Mouse (Mus musculus) adrenal gland, adult 8-10 months (tissue): ENCODE data around the gene Pgpep1. TPM values are rescaled to one million over a fixed set of nuclear protein-coding genes. Genes with fewer than 3 reads are reported as not detected.

Experiments
- DNase-seq: peaks from one replicate; pipeline ENCODE4 v3.0.0; 2022
- total RNA-seq, 4 experiments: library from RNA; stranded (reverse); gene quantifications; 2 replicates each; pipeline ENCODE4 v1.2.4; 2022

Gene Pgpep1
- total RNA-seq, 4 experiments from 2014 or later, result 129 to 163 (median 131) TPM

GRCm38 (mm10) chr8:70658897-70659603 lies 1.1 kb downstream of the Pgpep1 start:
- DNase-seq, result no peak

GRCm38 (mm10) chr8:70657739-70658138 lies 2.4 kb downstream of the Pgpep1 start:
- DNase-seq, result peak; percentile 84

GRCm38 (mm10) chr8:70657214-70657613 lies 3.0 kb downstream of the Pgpep1 start:
- no peak for DNase-seq

GRCm38 (mm10) chr8:70656193-70656790 lies 3.9 kb downstream of the Pgpep1 start:
- no peak for DNase-seq

GRCm38 (mm10) chr8:70655469-70655868 lies 4.7 kb downstream of the Pgpep1 start:
- no peak for DNase-seq

- no peak for DNase-seq
Measured at GRCm38 (mm10) chr8:70654121-70654520, 6.1 kb downstream of the Pgpep1 start.

GRCm38 (mm10) chr8:70653226-70653625 lies 7.0 kb downstream of the Pgpep1 start:
- DNase-seq, result no peak

GRCm38 (mm10) chr8:70650351-70650750 lies 9.8 kb downstream of the Pgpep1 start:
- no peak for DNase-seq

GRCm38 (mm10) chr8:70649324-70649723 lies 10.9 kb downstream of the Pgpep1 start:
- DNase-seq, result peak; percentile 87

GRCm38 (mm10) chr8:70648921-70649320 lies 11.3 kb downstream of the Pgpep1 start:
- DNase-seq, result no peak

GRCm38 (mm10) chr8:70648164-70648442 lies 12.1 kb downstream of the Pgpep1 start:
- DNase-seq, result no peak

- DNase-seq, result no peak
Measured at GRCm38 (mm10) chr8:70647343-70648163, 12.6 kb downstream of the Pgpep1 start.

GRCm38 (mm10) chr8:70646775-70647174 lies 13.4 kb downstream of the Pgpep1 start:
- DNase-seq, result no peak

GRCm38 (mm10) chr8:70646369-70646768 lies 13.8 kb downstream of the Pgpep1 start:
- no peak for DNase-seq

- peak; percentile 75 for DNase-seq
Measured at GRCm38 (mm10) chr8:70645501-70646224, 14.5 kb downstream of the Pgpep1 start.

GRCm38 (mm10) chr8:70644065-70644464 lies 16.1 kb downstream of the Pgpep1 start:
- no peak for DNase-seq

- DNase-seq, result no peak
Measured at GRCm38 (mm10) chr8:70643019-70643418, 17.2 kb downstream of the Pgpep1 start.

GRCm38 (mm10) chr8:70638752-70639151 lies 21.4 kb downstream of the Pgpep1 start:
- DNase-seq, result no peak

- DNase-seq, result no peak
Measured at GRCm38 (mm10) chr8:70636838-70637237, 23.4 kb downstream of the Pgpep1 start.

- DNase-seq, result no peak
Measured at GRCm38 (mm10) chr8:70635527-70635926, 24.7 kb downstream of the Pgpep1 start.

GRCm38 (mm10) chr8:70634066-70634465 lies 26.1 kb downstream of the Pgpep1 start:
- no peak for DNase-seq

- no peak for DNase-seq
Measured at GRCm38 (mm10) chr8:70632346-70632892, 27.8 kb downstream of the Pgpep1 start, which contains the start of gene Gdf15. Gdf15 (minus strand) TSS chr8:70632456.

- no peak for DNase-seq
Measured at GRCm38 (mm10) chr8:70631436-70631835, 28.8 kb downstream of the Pgpep1 start.
